Mouse (Mus musculus): ENCODE results near the gene Adamtsl5. TPM values are rescaled to one million over a fixed set of nuclear protein-coding genes. Genes with fewer than 3 reads are reported as not detected.
A peak's percentile ranks its signal among the peaks of the same experiment; 100 is the strongest.

The Adamtsl5 gene
- total and polyA plus RNA-seq, 2 experiments, result 0.28 to 1.6 TPM

DNA sequence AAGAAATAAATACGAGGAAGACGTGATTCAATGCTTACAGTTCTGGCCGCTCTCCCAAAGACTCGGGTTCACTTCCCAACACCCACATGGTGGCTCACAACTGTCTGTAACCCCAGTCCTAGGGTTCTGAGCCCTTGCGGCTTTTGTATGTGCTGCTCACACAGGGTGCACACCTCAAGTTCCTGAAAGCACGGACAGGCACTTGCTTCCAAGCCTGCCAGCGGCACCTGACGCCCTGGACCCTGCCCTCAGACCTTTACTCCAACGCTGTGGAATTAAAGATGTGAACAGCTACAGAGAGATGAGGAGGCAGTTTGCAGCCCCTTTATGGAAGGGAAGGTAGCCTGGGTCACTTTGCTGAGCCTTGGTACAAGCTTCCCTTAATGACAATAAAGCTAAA is 42.5 kb upstream of the Adamtsl5 start:
- H3K9ac ChIP-seq (ENCODE audit: low read depth, low read length), result no peak overlapping the region
- peaks cover 4% of the 10 kb centered on the region; the same call in 1 of the 2 replicates for H3K36me3 ChIP-seq (ENCODE audit: control insufficient read depth, insufficient read depth, low read length)
- H3K4me3 ChIP-seq (ENCODE audit: insufficient read depth, low read depth, low read length), result no peak overlapping the region
- peaks cover 7% of the 10 kb centered on the region for H3K79me2 ChIP-seq (ENCODE audit: control insufficient read depth, insufficient read depth, low read length)
- H3K4me1 ChIP-seq (ENCODE audit: control insufficient read depth, insufficient read depth, low read length), result peaks cover 12% of the 10 kb centered on the region; the same call in 1 of the 2 replicates
- TF ChIP-seq CTCF (IDR thresholded peaks at IDR 0.05; ENCODE audit: low read depth, low read length), result no peak
- TF ChIP-seq POLR2A (IDR thresholded peaks at IDR 0.05; ENCODE audit: extremely low read depth, insufficient read depth, low read length), result no peak
- DNase-seq (ENCODE audit: extremely low read depth, low read depth, low spot score), result no peak
- WGBS, result 66% methylated on average over 9 of the region's 9 CpGs
- H3K27me3 ChIP-seq (ENCODE audit: control insufficient read depth, insufficient read depth, low read length), result no peaks in the 10 kb centered on the region
- H3K27ac ChIP-seq (replicated peaks; ENCODE audit: insufficient read depth, low read depth, low read length), result no peak overlapping the region

DNA sequence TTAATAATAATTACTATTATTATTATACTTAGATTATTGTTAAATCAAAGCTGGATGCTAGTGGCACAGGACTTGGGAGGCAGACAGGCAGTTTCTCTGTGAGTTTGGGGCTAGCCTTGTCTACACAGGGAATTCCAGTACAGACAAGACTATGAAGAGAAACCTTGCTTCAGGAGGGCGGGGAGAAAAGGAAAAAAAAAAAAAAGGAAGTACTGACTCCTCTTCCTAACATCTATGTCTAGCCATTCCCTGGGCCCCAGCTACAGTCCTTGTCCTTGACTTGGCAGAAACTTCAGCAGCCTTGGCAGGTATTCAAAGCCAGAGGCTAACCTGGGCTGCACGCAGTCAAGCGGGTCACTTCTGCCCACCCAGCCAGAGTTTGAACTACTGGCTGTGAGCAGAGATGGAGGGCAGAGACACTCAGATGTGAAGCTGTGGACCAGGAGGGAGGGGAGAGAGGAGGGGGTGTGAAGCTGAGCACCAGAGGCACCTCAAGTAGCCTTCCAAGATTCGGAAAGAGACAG is 41.0 kb upstream of the Adamtsl5 start:
- 70% methylated on average over 4 of the region's 4 CpGs for WGBS
- Histone ChIP-seq H3K36me3 (ENCODE audit: control insufficient read depth, insufficient read depth, low read length) (peaks cover 4% of the 10 kb centered on the region; the same call in 1 of the 2 replicates), H3K4me3 (ENCODE audit: insufficient read depth, low read depth, low read length) (no peak overlapping the region), H3K79me2 (ENCODE audit: control insufficient read depth, insufficient read depth, low read length) (peaks cover 7% of the 10 kb centered on the region), H3K9ac (ENCODE audit: low read depth, low read length) (no peak overlapping the region), H3K27ac (replicated peaks; ENCODE audit: insufficient read depth, low read depth, low read length) (no peak overlapping the region), H3K4me1 (ENCODE audit: control insufficient read depth, insufficient read depth, low read length) (peaks cover 12% of the 10 kb centered on the region; the same call in 1 of the 2 replicates), H3K27me3 (ENCODE audit: control insufficient read depth, insufficient read depth, low read length) (no peaks in the 10 kb centered on the region)
- TF ChIP-seq CTCF (IDR thresholded peaks at IDR 0.05; ENCODE audit: low read depth, low read length) (no peak), POLR2A (IDR thresholded peaks at IDR 0.05; ENCODE audit: extremely low read depth, insufficient read depth, low read length) (no peak)
- DNase-seq (ENCODE audit: extremely low read depth, low read depth, low spot score), result no peak

DNA sequence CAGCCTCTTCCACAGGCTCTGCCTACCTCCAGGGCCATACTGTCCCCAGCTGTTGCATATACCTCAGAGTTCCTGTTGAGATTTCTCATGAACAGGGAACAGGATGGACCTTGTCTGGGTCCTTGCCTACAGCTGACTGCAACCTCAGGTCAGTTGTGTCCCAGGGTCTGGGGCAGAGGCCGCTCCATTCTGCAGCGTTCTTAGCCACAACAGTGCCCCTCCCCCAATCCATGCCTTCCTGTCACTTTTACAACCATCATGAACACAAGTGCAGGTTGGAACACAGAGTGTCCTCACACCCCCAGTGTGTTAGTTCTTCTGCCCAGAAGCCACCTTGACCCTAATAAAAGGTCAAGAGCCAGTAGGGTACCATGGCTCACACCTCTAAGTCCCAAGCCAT is 40.5 kb upstream of the Adamtsl5 start:
- H3K9ac ChIP-seq (ENCODE audit: low read depth, low read length), result no peak overlapping the region
- no peak overlapping the region for H3K4me3 ChIP-seq (ENCODE audit: insufficient read depth, low read depth, low read length)
- no peak overlapping the region for H3K27ac ChIP-seq (replicated peaks; ENCODE audit: insufficient read depth, low read depth, low read length)
- H3K4me1 ChIP-seq (ENCODE audit: control insufficient read depth, insufficient read depth, low read length), result peaks cover 12% of the 10 kb centered on the region; the same call in 1 of the 2 replicates
- peaks cover 7% of the 10 kb centered on the region for H3K79me2 ChIP-seq (ENCODE audit: control insufficient read depth, insufficient read depth, low read length)
- TF ChIP-seq POLR2A (IDR thresholded peaks at IDR 0.05; ENCODE audit: extremely low read depth, insufficient read depth, low read length), result no peak
- no peak for TF ChIP-seq CTCF (IDR thresholded peaks at IDR 0.05; ENCODE audit: low read depth, low read length)
- H3K27me3 ChIP-seq (ENCODE audit: control insufficient read depth, insufficient read depth, low read length), result no peaks in the 10 kb centered on the region
- WGBS, result 47% methylated on average over 2 of the region's 2 CpGs
- DNase-seq (ENCODE audit: extremely low read depth, low read depth, low spot score), result no peak
- peaks cover 1% of the 10 kb centered on the region; the same call in 1 of the 2 replicates for H3K36me3 ChIP-seq (ENCODE audit: control insufficient read depth, insufficient read depth, low read length)

DNA sequence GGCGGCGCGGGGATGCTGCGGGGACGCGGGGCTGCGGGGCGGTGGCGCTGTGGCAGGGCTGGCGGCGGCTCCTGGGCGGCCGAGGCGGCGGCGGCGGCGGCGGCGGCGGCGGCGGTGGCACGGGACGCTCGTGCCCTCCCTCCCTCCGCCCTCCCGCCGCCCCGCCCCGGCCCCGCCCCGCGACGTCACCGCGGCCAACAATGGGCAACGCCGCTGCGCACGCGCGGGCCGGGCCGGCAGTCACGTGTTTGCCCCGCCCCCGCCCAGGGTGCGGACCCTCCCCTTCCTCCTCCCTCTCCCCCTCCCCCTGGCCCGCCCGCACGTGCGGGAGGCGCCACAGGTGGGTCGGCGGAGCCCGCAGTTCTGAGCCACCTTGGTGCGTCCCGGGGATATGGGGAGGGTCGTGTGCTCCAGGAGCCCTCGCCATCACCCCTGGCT is 39.3 kb upstream of the Adamtsl5 start, which contains the start of gene Mex3d:
Mex3d (minus strand) TSS at position 138 of the 438 bp plus-strand sequence.
- Histone ChIP-seq H3K27ac (replicated peaks; ENCODE audit: insufficient read depth, low read depth, low read length) (peak within 1 kb of the TSS; percentile 9), H3K79me2 (ENCODE audit: control insufficient read depth, insufficient read depth, low read length) (peaks cover 7% of the 10 kb centered on the region), H3K4me1 (ENCODE audit: control insufficient read depth, insufficient read depth, low read length) (peaks cover 12% of the 10 kb centered on the region; the same call in 1 of the 2 replicates), H3K4me3 (ENCODE audit: insufficient read depth, low read depth, low read length) (peak within 1 kb of the TSS; percentile 62), H3K27me3 (ENCODE audit: control insufficient read depth, insufficient read depth, low read length) (no peaks in the 10 kb centered on the region), H3K9ac (ENCODE audit: low read depth, low read length) (peak within 1 kb of the TSS; percentile 78), H3K36me3 (ENCODE audit: control insufficient read depth, insufficient read depth, low read length) (no peaks in the 10 kb centered on the region; the same call in 1 of the 2 replicates)
- 20% methylated on average over 57 of the region's 61 CpGs for WGBS
- DNase-seq (ENCODE audit: extremely low read depth, low read depth, low spot score), result peak; percentile 40
- TF ChIP-seq CTCF (IDR thresholded peaks at IDR 0.05; ENCODE audit: low read depth, low read length) (no peak), POLR2A (IDR thresholded peaks at IDR 0.05; ENCODE audit: extremely low read depth, insufficient read depth, low read length) (peak; percentile 55; the same call in 1 of the 2 replicates)

DNA sequence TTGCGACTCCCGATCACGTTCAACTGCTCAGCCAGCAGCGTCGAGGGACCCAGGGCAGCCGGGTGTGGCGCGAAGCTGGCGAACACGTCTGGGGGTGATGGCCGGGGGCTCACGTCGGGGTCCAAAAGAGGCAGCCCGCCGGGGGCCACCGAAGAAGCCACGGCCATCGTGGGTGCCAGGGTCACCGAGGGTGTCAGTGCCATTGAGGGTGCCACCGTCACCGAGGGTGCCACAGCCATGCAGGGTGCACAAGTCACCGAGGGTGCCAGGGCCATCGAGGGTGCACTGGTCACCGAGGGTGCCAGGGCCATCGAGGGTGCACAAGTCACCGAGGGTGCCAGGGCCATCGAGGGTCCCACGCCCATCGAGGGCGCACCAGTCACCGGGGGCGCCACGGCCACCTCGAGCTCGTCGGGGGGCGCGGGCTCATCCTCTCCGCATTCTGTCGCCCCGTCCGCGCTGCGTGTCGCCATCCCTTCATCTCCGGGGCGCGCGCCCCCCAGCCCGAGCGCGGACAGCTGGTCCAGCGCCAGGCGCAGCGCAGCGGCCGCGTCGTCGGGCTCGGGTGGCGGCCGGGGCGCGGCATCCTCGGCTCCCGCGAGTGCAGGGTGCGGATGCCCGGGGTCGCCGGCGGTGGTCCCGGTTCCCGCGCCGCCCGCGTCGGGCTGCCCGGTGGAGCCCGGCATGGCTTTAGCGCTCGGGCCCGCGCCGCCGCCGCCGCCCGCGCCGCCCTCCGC is 38.7 kb upstream of the Adamtsl5 start:
- no peak overlapping the region for H3K27ac ChIP-seq (replicated peaks; ENCODE audit: insufficient read depth, low read depth, low read length)
- H3K4me1 ChIP-seq (ENCODE audit: control insufficient read depth, insufficient read depth, low read length), result peaks cover 12% of the 10 kb centered on the region; the same call in 1 of the 2 replicates
- H3K36me3 ChIP-seq (ENCODE audit: control insufficient read depth, insufficient read depth, low read length), result no peaks in the 10 kb centered on the region; the same call in 1 of the 2 replicates
- peaks cover 7% of the 10 kb centered on the region for H3K79me2 ChIP-seq (ENCODE audit: control insufficient read depth, insufficient read depth, low read length)
- WGBS, result 6% methylated on average over 92 of the region's 94 CpGs
- H3K4me3 ChIP-seq (ENCODE audit: insufficient read depth, low read depth, low read length), result peak overlapping the region; percentile 57
- no peaks in the 10 kb centered on the region for H3K27me3 ChIP-seq (ENCODE audit: control insufficient read depth, insufficient read depth, low read length)
- peak overlapping the region; percentile 78 for H3K9ac ChIP-seq (ENCODE audit: low read depth, low read length)
- no peak for DNase-seq (ENCODE audit: extremely low read depth, low read depth, low spot score)
- TF ChIP-seq CTCF (IDR thresholded peaks at IDR 0.05; ENCODE audit: low read depth, low read length) (no peak), POLR2A (IDR thresholded peaks at IDR 0.05; ENCODE audit: extremely low read depth, insufficient read depth, low read length) (no peak)
